ENCODE assay signal across 16 mouse cellular contexts in the genomic region with DNA sequence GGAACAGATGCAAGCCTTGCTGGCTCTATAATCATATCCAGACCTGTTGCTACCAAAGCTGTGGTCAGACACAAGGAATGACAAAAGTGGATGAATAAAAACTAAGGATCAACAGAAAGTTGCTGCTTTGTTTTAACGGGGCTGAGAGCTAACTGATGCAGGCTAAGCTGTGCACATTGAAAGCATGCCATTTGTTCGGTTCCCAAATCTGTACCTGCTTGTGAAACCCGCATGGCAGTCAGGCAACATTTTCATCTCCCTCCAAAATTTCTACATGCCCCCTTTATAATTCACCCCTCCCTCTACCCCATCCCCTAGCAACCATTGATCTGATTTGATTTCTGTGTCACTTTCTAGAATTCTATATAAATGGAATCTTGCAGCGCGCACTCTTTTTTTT.
DNase-seq lines count a peak whose midpoint lies in the region; ATAC-seq and TF ChIP-seq lines count a peak whose summit lies in the region.
"Had no signal": no experiment of that assay in that cellular context is flagged by ENCODE, and none has a peak within 500 bp of the region (broad histone marks: within the 10 kb centered on the region; RNA-seq: fewer than 3 reads in every experiment).

No protein-coding gene starts in this region.

- H3K4me3 ChIP-seq in hindbrain, embryonic 10.5 days = no peak overlapping the region
- no peak overlapping the region for H3K4me3 ChIP-seq in midbrain, embryonic 10.5 days
- no peak overlapping the region for H3K4me3 ChIP-seq in neural tube, embryonic 13.5 days
- no peak overlapping the region for H3K4me3 ChIP-seq in liver, postnatal 0 days (ENCODE audit: low read depth, low read length)
- H3K4me3 ChIP-seq in kidney, adult 2 months (ENCODE audit: insufficient read depth, low read depth, low read length) = no peak overlapping the region
- H3K4me3 ChIP-seq: embryonic facial prominence, embryonic 15.5 days; heart, embryonic 15.5 days; limb, embryonic 13.5 days; neural tube, embryonic 12.5 days had no signal

- TF ChIP-seq POLR2A in kidney, adult 2 months (IDR thresholded peaks at IDR 0.05; ENCODE audit: low read depth, low read length) = no peak

- intact Hi-C loops in gastrocnemius, postnatal 14 days (cut with DNase I; ENCODE audit: low total_unique reads) = no loop called here

- no peaks in the 10 kb centered on the region for H3K36me3 ChIP-seq in hindbrain, embryonic 10.5 days
- H3K36me3 ChIP-seq in midbrain, embryonic 10.5 days = no peaks in the 10 kb centered on the region
- no peaks in the 10 kb centered on the region for H3K36me3 ChIP-seq in neural tube, embryonic 13.5 days
- no peaks in the 10 kb centered on the region for H3K36me3 ChIP-seq in liver, postnatal 0 days (replicated peaks; ENCODE audit: insufficient read depth, low read length)
- no peaks in the 10 kb centered on the region for H3K36me3 ChIP-seq in kidney, adult 2 months (ENCODE audit: control insufficient read depth, insufficient read depth, low read length)
- H3K36me3 ChIP-seq: embryonic facial prominence, embryonic 15.5 days; heart, embryonic 15.5 days; limb, embryonic 13.5 days; neural tube, embryonic 12.5 days had no signal

- no peak overlapping the region for H3K9ac ChIP-seq in neural tube, embryonic 13.5 days
- no peak overlapping the region for H3K9ac ChIP-seq in liver, postnatal 0 days (replicated peaks)
- H3K9ac ChIP-seq: embryonic facial prominence, embryonic 15.5 days; heart, embryonic 15.5 days; limb, embryonic 13.5 days; neural tube, embryonic 12.5 days had no signal

- TF ChIP-seq CTCF in liver, postnatal 0 days (IDR thresholded peaks at IDR 0.05; ENCODE audit: low read depth) = no peak
- TF ChIP-seq CTCF in kidney, adult 2 months (conservative IDR thresholded peaks at IDR 0.05; ENCODE audit: insufficient read depth, insufficient read length, low read depth, low read length) = no peak

- 60% methylated on average over 5 of the region's 5 CpGs for WGBS in hindbrain, embryonic 10.5 days
- WGBS in midbrain, embryonic 10.5 days = 56% methylated on average over 5 of the region's 5 CpGs
- 38% methylated on average over 5 of the region's 5 CpGs for WGBS in neural tube, embryonic 13.5 days
- WGBS in liver, postnatal 0 days (ENCODE audit: insufficient replicate concordance) = 86% methylated on average over 5 of the region's 5 CpGs
- WGBS in kidney, adult 2 months = 92% methylated on average over 5 of the region's 5 CpGs

- H3K4me2 ChIP-seq in neural tube, embryonic 13.5 days = no peak overlapping the region
- H3K4me2 ChIP-seq in liver, postnatal 0 days (ENCODE audit: low read depth, low read length) = no peak overlapping the region
- H3K4me2 ChIP-seq: embryonic facial prominence, embryonic 15.5 days; heart, embryonic 15.5 days; limb, embryonic 13.5 days; neural tube, embryonic 12.5 days had no signal

- no peaks in the 10 kb centered on the region for H3K27me3 ChIP-seq in hindbrain, embryonic 10.5 days (ENCODE audit: insufficient read depth, poor library complexity, severe bottlenecking)
- no peaks in the 10 kb centered on the region for H3K27me3 ChIP-seq in midbrain, embryonic 10.5 days (ENCODE audit: low read depth, poor library complexity, severe bottlenecking)
- H3K27me3 ChIP-seq in neural tube, embryonic 13.5 days = no peaks in the 10 kb centered on the region
- H3K27me3 ChIP-seq in liver, postnatal 0 days (ENCODE audit: insufficient read depth, low read length) = no peaks in the 10 kb centered on the region
- no peaks in the 10 kb centered on the region for H3K27me3 ChIP-seq in kidney, adult 2 months (replicated peaks; ENCODE audit: control insufficient read depth, insufficient read depth, low read length)
- H3K27me3 ChIP-seq: heart, embryonic 15.5 days; limb, embryonic 13.5 days; neural tube, embryonic 12.5 days had no signal

- H3K9me3 ChIP-seq in hindbrain, embryonic 10.5 days = no peaks in the 10 kb centered on the region
- H3K9me3 ChIP-seq in midbrain, embryonic 10.5 days (replicated peaks) = no peaks in the 10 kb centered on the region
- no peaks in the 10 kb centered on the region for H3K9me3 ChIP-seq in neural tube, embryonic 13.5 days
- H3K9me3 ChIP-seq in liver, postnatal 0 days (ENCODE audit: low read length) = no peaks in the 10 kb centered on the region
- H3K9me3 ChIP-seq: embryonic facial prominence, embryonic 15.5 days; heart, embryonic 15.5 days; limb, embryonic 13.5 days; neural tube, embryonic 12.5 days had no signal

- 0 out of 2 replicates have a peak, but pooled peaks have one; percentile 23 for ATAC-seq in neural tube, embryonic 13.5 days (ENCODE audit: low read depth)
- no peak for ATAC-seq in liver, postnatal 0 days
- ATAC-seq: inflammation-experienced regulatory T-cells, adult 6 months had no signal

- peak; percentile 49 for DNase-seq in embryo, embryonic 9.5 days (ENCODE audit: extremely low spot score)
- peak; percentile 31 for DNase-seq in hindbrain, embryonic 10.5 days (ENCODE audit: low spot score)
- peak; percentile 24 for DNase-seq in midbrain, embryonic 10.5 days (ENCODE audit: low spot score)
- no peak for DNase-seq in gastrocnemius, postnatal 14 days
- no peak for DNase-seq in liver, postnatal 0 days
- no peak for DNase-seq in kidney, adult 2 months
- DNase-seq: adrenal gland, postnatal 14 days; kidney, postnatal 36 days; lung, adult 2 months; right cerebral cortex, adult 18-20 months had no signal

- no peak for TF ChIP-seq EP300 in liver, postnatal 0 days (IDR thresholded peaks at IDR 0.05; ENCODE audit: low read depth)

- H3K27ac ChIP-seq in hindbrain, embryonic 10.5 days = peak overlapping the region; percentile 90
- peak overlapping the region; percentile 88 for H3K27ac ChIP-seq in midbrain, embryonic 10.5 days (replicated peaks)
- peak overlapping the region; percentile 73; the same call in 1 of the 2 replicates for H3K27ac ChIP-seq in neural tube, embryonic 13.5 days (replicated peaks)
- H3K27ac ChIP-seq in liver, postnatal 0 days (ENCODE audit: low read depth) = no peak overlapping the region
- H3K27ac ChIP-seq in kidney, adult 2 months (ENCODE audit: insufficient read depth, low read depth, low read length) = no peak overlapping the region
- H3K27ac ChIP-seq: embryonic facial prominence, embryonic 15.5 days; heart, embryonic 15.5 days; limb, embryonic 13.5 days had no signal

- H3K4me1 ChIP-seq in hindbrain, embryonic 10.5 days (replicated peaks) = peaks cover 22% of the 10 kb centered on the region
- peaks cover 33% of the 10 kb centered on the region for H3K4me1 ChIP-seq in midbrain, embryonic 10.5 days
- peaks cover 19% of the 10 kb centered on the region for H3K4me1 ChIP-seq in neural tube, embryonic 13.5 days (replicated peaks)
- no peaks in the 10 kb centered on the region for H3K4me1 ChIP-seq in liver, postnatal 0 days (ENCODE audit: insufficient read depth)
- H3K4me1 ChIP-seq in kidney, adult 2 months (ENCODE audit: control insufficient read depth, insufficient read depth, low read length) = no peaks in the 10 kb centered on the region
- H3K4me1 ChIP-seq: embryonic facial prominence, embryonic 15.5 days had no signal

Comparison
In these comparisons a context has a peak if more than half of its experiments do, and no peak if none do; other contexts are left out.
1. DNase-seq: peak in embryo, embryonic 9.5 days (single experiment), hindbrain, embryonic 10.5 days (single experiment) and midbrain, embryonic 10.5 days (single experiment); none in gastrocnemius, postnatal 14 days (single experiment), liver, postnatal 0 days (single experiment) and kidney, adult 2 months (single experiment).
2. H3K27ac ChIP-seq: peak in hindbrain, embryonic 10.5 days (single experiment), midbrain, embryonic 10.5 days (single experiment) and neural tube, embryonic 13.5 days (single experiment); none in liver, postnatal 0 days (single experiment) and kidney, adult 2 months (single experiment).